Mouse (Mus musculus): ENCODE measurements around the gene Thbs1. TPM values are rescaled to one million over a fixed set of nuclear protein-coding genes. Genes with fewer than 3 reads are reported as not detected.

Thbs1 gene
- total RNA-seq, 1 experiment from 2014 or later, result 11.4 TPM

- ATAC-seq (replicated peaks in 1 of 2; ENCODE audit: insufficient read depth in 1 of 2, low FRiP score in 2 of 2, low TSS enrichment in 1 of 2, low read depth in 1 of 2, poor library complexity in 2 of 2, severe bottlenecking in 2 of 2), result no peak
Measured at GRCm38 (mm10) chr2:118168225-118168624, 56.5 kb downstream of the Thbs1 start.

- ATAC-seq (replicated peaks in 1 of 2; ENCODE audit: insufficient read depth in 1 of 2, low FRiP score in 2 of 2, low TSS enrichment in 1 of 2, low read depth in 1 of 2, poor library complexity in 2 of 2, severe bottlenecking in 2 of 2), result no peak
Measured at GRCm38 (mm10) chr2:118174558-118175383, 63.1 kb downstream of the Thbs1 start.

Other genes with a start within 250 kb of the Thbs1 start
- gene Fsip1, start 145.1 kb downstream of the Thbs1 start, total RNA-seq (2017), result 0.94 and 0.99 TPM in 2 replicates